Mouse (Mus musculus) thymus, adult 18-20 months (tissue): Measurements from ENCODE around the gene Dlg4.
A peak's percentile ranks its signal among the peaks of the same experiment; 100 is the strongest.

Source experiments
- DNase-seq, 2 experiments: peaks; one replicate each; pipeline ENCODE4 v3.0.0; 2022; ENCODE audit warnings: mixed read lengths in 2 of 2

Dlg4 gene

GRCm38 (mm10) chr11:70016669-70017068 is at the start of gene Dlg4:
Dlg4 (plus strand) TSS chr11:70016942.
- no peak for DNase-seq

- DNase-seq: no peak
Measured at GRCm38 (mm10) chr11:69968793-69969192, 47.9 kb upstream of the Dlg4 start.

GRCm38 (mm10) chr11:69970222-69970621 is 46.5 kb upstream of the Dlg4 start:
- no peak for DNase-seq

GRCm38 (mm10) chr11:69970775-69971174 is 46.0 kb upstream of the Dlg4 start:
- DNase-seq: no peak

- no peak for DNase-seq
Measured at GRCm38 (mm10) chr11:69974907-69975306, 41.8 kb upstream of the Dlg4 start.

- no peak for DNase-seq
Measured at GRCm38 (mm10) chr11:69976271-69976670, 40.5 kb upstream of the Dlg4 start.

- no peak for DNase-seq
Measured at GRCm38 (mm10) chr11:69979827-69980195, 36.9 kb upstream of the Dlg4 start.

- peak; percentile 83 to 90 for DNase-seq
Measured at GRCm38 (mm10) chr11:69980196-69981140, 36.3 kb upstream of the Dlg4 start.

- DNase-seq: no peak
Measured at GRCm38 (mm10) chr11:69981141-69981762, 35.5 kb upstream of the Dlg4 start, which contains the start of gene Ctdnep1. Ctdnep1 (plus strand) TSS chr11:69981156.

GRCm38 (mm10) chr11:69982225-69982624 is 34.5 kb upstream of the Dlg4 start, which contains the start of gene Elp5:
Elp5 (minus strand) TSS chr11:69982517.
- DNase-seq: no peak

- no peak for DNase-seq
Measured at GRCm38 (mm10) chr11:69982877-69983276, 33.9 kb upstream of the Dlg4 start.

GRCm38 (mm10) chr11:69983377-69983776 is 33.4 kb upstream of the Dlg4 start:
- DNase-seq: no peak

GRCm38 (mm10) chr11:69984431-69984830 is 32.3 kb upstream of the Dlg4 start:
- no peak for DNase-seq

- DNase-seq: peak in 1 of 2 experiments; percentile 9
Measured at GRCm38 (mm10) chr11:69989949-69990348, 26.8 kb upstream of the Dlg4 start.

- peak; percentile 88 to 90 for DNase-seq
Measured at GRCm38 (mm10) chr11:69990850-69991691, 25.7 kb upstream of the Dlg4 start, which contains the start of gene Gabarap. Gabarap (plus strand) TSS chr11:69991143.

GRCm38 (mm10) chr11:69991711-69992110 is 25.0 kb upstream of the Dlg4 start:
- no peak for DNase-seq

GRCm38 (mm10) chr11:69992396-69992795 is 24.3 kb upstream of the Dlg4 start:
- peak in 1 of 2 experiments; percentile 18 for DNase-seq

- DNase-seq: no peak
Measured at GRCm38 (mm10) chr11:69992932-69993331, 23.8 kb upstream of the Dlg4 start.

GRCm38 (mm10) chr11:69994401-69995090 is 22.2 kb upstream of the Dlg4 start:
- DNase-seq: peak in 1 of 2 experiments; percentile 19

- peak; percentile 98 to 99 for DNase-seq
Measured at GRCm38 (mm10) chr11:69995391-69995960, 21.3 kb upstream of the Dlg4 start, which contains the start of gene Phf23. Phf23 (plus strand) TSS chr11:69995777.
